Mouse (Mus musculus): ENCODE data around the gene Cox20. TPM values are rescaled to one million over a fixed set of nuclear protein-coding genes. Genes with fewer than 3 reads are reported as not detected.
A peak's percentile ranks its signal among the peaks of the same experiment; 100 is the strongest.

The Cox20 gene
- total and polyA plus RNA-seq, 3 experiments, result 9.9 to 26.0 (median 19.1) TPM

- TF ChIP-seq MEF2A (IDR thresholded peaks at IDR 0.05; ENCODE audit: borderline replicate concordance, low read depth, low read length) (no peak), USF2 (conservative IDR thresholded peaks at IDR 0.05; ENCODE audit: low read depth, low read length) (no peak), EP300 (IDR thresholded peaks at IDR 0.05; ENCODE audit: low read length) (no peak), MAZ (IDR thresholded peaks at IDR 0.05; ENCODE audit: low read depth, low read length) (no peak), MAX (IDR thresholded peaks at IDR 0.05; ENCODE audit: low read length) (no peak)
- Histone ChIP-seq H3K9me3 (replicated peaks; ENCODE audit: low read length) (no peaks in the 10 kb centered on the region), H3K4me1 (ENCODE audit: control insufficient read depth in 1 of 2, insufficient read depth in 2 of 2) (peaks cover 0 to 13% of the 10 kb centered on the region in 2 experiments; a peak in 3 of 4 replicates), H3K4me2 (ENCODE audit: insufficient read depth, low read depth, poor library complexity, severe bottlenecking) (no peak overlapping the region), H3K79me2 (replicated peaks; ENCODE audit: control insufficient read depth, extremely low read depth, insufficient read depth, poor library complexity, severe bottlenecking) (no peaks in the 10 kb centered on the region), H3K9ac (ENCODE audit: insufficient read depth, low read depth) (no peak overlapping the region), H3K27ac (ENCODE audit: insufficient read depth, low read depth) (no peak overlapping the region), H3K36me3 (replicated peaks in 1 of 2; ENCODE audit: control insufficient read depth in 1 of 2, insufficient read depth in 1 of 2, low read length in 1 of 2) (no peaks in the 10 kb centered on the region), H3K4me3 (replicated peaks in 1 of 3; ENCODE audit: low read depth in 2 of 3, low read length in 2 of 3, poor library complexity in 1 of 3) (no peak overlapping the region), H3K27me3 (replicated peaks) (no peaks in the 10 kb centered on the region)
- DNase-seq (ENCODE audit: extremely low read depth), result no peak
- in situ Hi-C loops (cut with MboI; ENCODE audit: low pct_ligation_motif_present, low pct_unique_long_range_greater_than_20kb, low sequenced_read_pairs), result no loop called here
- dilution Hi-C loops (cut with MboI; ENCODE audit: extremely low pct_ligation_motif_present, extremely low pct_unique_long_range_greater_than_20kb, low sequenced_read_pairs), result no loop called here
These were observed 31.9 kb downstream of the Cox20 start for GRCm38 (mm10) chr1:178350792-178351191.

- Histone ChIP-seq H3K27me3 (replicated peaks) (no peaks in the 10 kb centered on the region), H3K4me3 (replicated peaks in 1 of 3; ENCODE audit: low read depth in 2 of 3, low read length in 2 of 3, poor library complexity in 1 of 3) (no peak overlapping the region), H3K4me1 (ENCODE audit: control insufficient read depth in 1 of 2, insufficient read depth in 2 of 2) (peaks cover 0 to 13% of the 10 kb centered on the region in 2 experiments; a peak in 3 of 4 replicates), H3K9ac (ENCODE audit: insufficient read depth, low read depth) (no peak overlapping the region), H3K27ac (ENCODE audit: insufficient read depth, low read depth) (no peak overlapping the region), H3K9me3 (replicated peaks; ENCODE audit: low read length) (no peaks in the 10 kb centered on the region), H3K36me3 (replicated peaks in 1 of 2; ENCODE audit: control insufficient read depth in 1 of 2, insufficient read depth in 1 of 2, low read length in 1 of 2) (no peaks in the 10 kb centered on the region), H3K4me2 (ENCODE audit: insufficient read depth, low read depth, poor library complexity, severe bottlenecking) (no peak overlapping the region), H3K79me2 (replicated peaks; ENCODE audit: control insufficient read depth, extremely low read depth, insufficient read depth, poor library complexity, severe bottlenecking) (no peaks in the 10 kb centered on the region)
- no peak for DNase-seq (ENCODE audit: extremely low read depth)
- in situ Hi-C loops (cut with MboI; ENCODE audit: low pct_ligation_motif_present, low pct_unique_long_range_greater_than_20kb, low sequenced_read_pairs), result no loop called here
- dilution Hi-C loops (cut with MboI; ENCODE audit: extremely low pct_ligation_motif_present, extremely low pct_unique_long_range_greater_than_20kb, low sequenced_read_pairs), result no loop called here
- no peak for TF ChIP-seq RCOR1 (conservative IDR thresholded peaks at IDR 0.05; ENCODE audit: low read depth, low read length)
- TF ChIP-seq PAX5 (IDR thresholded peaks at IDR 0.05; ENCODE audit: low read length), result no peak
- no peak for TF ChIP-seq ZKSCAN1 (IDR thresholded peaks at IDR 0.05; ENCODE audit: borderline replicate concordance, low read depth, low read length)
- TF ChIP-seq CTCF (conservative IDR thresholded peaks at IDR 0.05 in 1 of 2, IDR thresholded peaks at IDR 0.05 in 1 of 2; ENCODE audit: low read depth in 2 of 2, low read length in 2 of 2), result peak in 1 of 2 experiments; percentile 39; a peak in 2 of 4 replicates
- TF ChIP-seq SIN3A (IDR thresholded peaks at IDR 0.05; ENCODE audit: low read length), result no peak
- TF ChIP-seq SMC3 (IDR thresholded peaks at IDR 0.05; ENCODE audit: low read depth, low read length), result peak; percentile 43
- no peak for TF ChIP-seq USF1 (IDR thresholded peaks at IDR 0.05; ENCODE audit: low read depth, low read length)
- TF ChIP-seq MEF2A (IDR thresholded peaks at IDR 0.05; ENCODE audit: borderline replicate concordance, low read depth, low read length), result no peak
- TF ChIP-seq IRF4 (IDR thresholded peaks at IDR 0.05; ENCODE audit: low read depth, low read length), result no peak
- TF ChIP-seq BHLHE40 (IDR thresholded peaks at IDR 0.05; ENCODE audit: low read depth, low read length), result no peak
- TF ChIP-seq E2F4 (IDR thresholded peaks at IDR 0.05; ENCODE audit: insufficient replicate concordance, low read depth, low read length), result no peak
- peak; percentile 8 for TF ChIP-seq RAD21 (IDR thresholded peaks at IDR 0.05; ENCODE audit: low read depth, low read length)
- no peak for TF ChIP-seq CHD1 (IDR thresholded peaks at IDR 0.05; ENCODE audit: low read depth, low read length)
- TF ChIP-seq TBP (conservative IDR thresholded peaks at IDR 0.05; ENCODE audit: low read depth, low read length), result no peak
- TF ChIP-seq MAX (IDR thresholded peaks at IDR 0.05; ENCODE audit: low read length), result no peak
These were observed 32.7 kb downstream of the Cox20 start for GRCm38 (mm10) chr1:178351643-178352042.

All from CH12.LX (cell line).